8 mouse cellular contexts compared by ENCODE assay signal in genomic region chr4:45452569-45453111, GRCm38 (mm10). TPM values are rescaled to one million over a fixed set of nuclear protein-coding genes. Genes with fewer than 3 reads are reported as not detected.
DNase-seq lines count a peak whose midpoint lies in the region; ATAC-seq and TF ChIP-seq lines count a peak whose summit lies in the region.

No protein-coding gene starts in this region.

- peak overlapping the region; percentile 56 for H3K27ac ChIP-seq in bone marrow, adult 2 months (ENCODE audit: control insufficient read depth, insufficient read depth, low read depth, low read length, poor library complexity)
- H3K27ac ChIP-seq in intestine, embryonic 14.5 days (ENCODE audit: low read depth), result peak overlapping the region; percentile 88
- H3K27ac ChIP-seq in liver, embryonic 14.5 days, result peak overlapping the region; percentile 41
- H3K27ac ChIP-seq in stomach, embryonic 15.5 days, result peak overlapping the region; percentile 92

- TF ChIP-seq CTCF in bone marrow, adult 2 months (IDR thresholded peaks at IDR 0.05; ENCODE audit: control insufficient read depth, insufficient read depth, low read length), result no peak
- no peak for TF ChIP-seq CTCF in liver, embryonic 14.5 days (IDR thresholded peaks at IDR 0.05; ENCODE audit: low read depth)

- peaks cover 13% of the 10 kb centered on the region for H3K4me1 ChIP-seq in bone marrow, adult 2 months (ENCODE audit: control insufficient read depth, insufficient read depth, low read length)
- H3K4me1 ChIP-seq in intestine, embryonic 14.5 days (replicated peaks; ENCODE audit: control insufficient read depth, insufficient read depth, low read length), result peaks cover 26% of the 10 kb centered on the region
- H3K4me1 ChIP-seq in liver, embryonic 14.5 days (replicated peaks; ENCODE audit: control insufficient read depth in 2 of 2, insufficient read depth in 2 of 2, low read length in 1 of 2), result peaks cover 0 to 16% of the 10 kb centered on the region in 2 experiments
- peaks cover 31% of the 10 kb centered on the region for H3K4me1 ChIP-seq in stomach, embryonic 15.5 days

- TF ChIP-seq EP300 in liver, embryonic 14.5 days (IDR thresholded peaks at IDR 0.05; ENCODE audit: low read depth), result no peak

- H3K9ac ChIP-seq in intestine, embryonic 14.5 days (ENCODE audit: low read length), result no peak overlapping the region
- no peak overlapping the region for H3K9ac ChIP-seq in liver, embryonic 14.5 days (replicated peaks)
- H3K9ac ChIP-seq in stomach, embryonic 15.5 days, result no peak overlapping the region

- peak overlapping the region; percentile 1; the same call in 1 of the 2 replicates for H3K4me2 ChIP-seq in intestine, embryonic 14.5 days (ENCODE audit: low read length)
- H3K4me2 ChIP-seq in liver, embryonic 14.5 days (ENCODE audit: low read depth), result no peak overlapping the region; the same call in 1 of the 2 replicates
- peak overlapping the region; percentile 27 for H3K4me2 ChIP-seq in stomach, embryonic 15.5 days

- intact Hi-C loops in gastrocnemius, postnatal 36 days (cut with DNase I), result no loop called here

- ATAC-seq in intestine, embryonic 14.5 days (replicated peaks; ENCODE audit: low FRiP score, low TSS enrichment, low read depth), result peak; percentile 67
- peak; percentile 59 for ATAC-seq in liver, embryonic 14.5 days (ENCODE audit: insufficient read depth)
- peak; percentile 73 for ATAC-seq in stomach, embryonic 15.5 days (ENCODE audit: insufficient read depth, low FRiP score, low read depth)

- no peaks in the 10 kb centered on the region for H3K27me3 ChIP-seq in intestine, embryonic 14.5 days (replicated peaks; ENCODE audit: control insufficient read depth, insufficient read depth, low read length)
- no peaks in the 10 kb centered on the region for H3K27me3 ChIP-seq in liver, embryonic 14.5 days (ENCODE audit: control insufficient read depth, insufficient read depth, low read length)
- H3K27me3 ChIP-seq in stomach, embryonic 15.5 days (replicated peaks), result no peaks in the 10 kb centered on the region

- 44% methylated on average over 7 of the region's 7 CpGs for WGBS in bone marrow, adult 2 months
- 60% methylated on average over 7 of the region's 7 CpGs for WGBS in intestine, embryonic 14.5 days
- 60% methylated on average over 7 of the region's 7 CpGs for WGBS in liver, embryonic 14.5 days (ENCODE audit: insufficient replicate concordance)
- 56% methylated on average over 7 of the region's 7 CpGs for WGBS in stomach, embryonic 15.5 days

- H3K9me3 ChIP-seq in intestine, embryonic 14.5 days (ENCODE audit: control insufficient read depth, low read length), result no peaks in the 10 kb centered on the region
- H3K9me3 ChIP-seq in liver, embryonic 14.5 days (ENCODE audit: control insufficient read depth, low read length), result no peaks in the 10 kb centered on the region
- H3K9me3 ChIP-seq in stomach, embryonic 15.5 days, result no peaks in the 10 kb centered on the region

- H3K36me3 ChIP-seq in intestine, embryonic 14.5 days (ENCODE audit: control insufficient read depth, insufficient read depth, low read length), result peaks cover 11% of the 10 kb centered on the region; the same call in 1 of the 2 replicates
- no peaks in the 10 kb centered on the region; the same call in 1 of the 2 replicates for H3K36me3 ChIP-seq in liver, embryonic 14.5 days (replicated peaks; ENCODE audit: control insufficient read depth, insufficient read depth, low read depth)
- H3K36me3 ChIP-seq in stomach, embryonic 15.5 days, result no peaks in the 10 kb centered on the region; the same call in 1 of the 2 replicates

- peak; percentile 0; the same call in 1 of the 2 replicates for TF ChIP-seq POLR2A in bone marrow, adult 2 months (IDR thresholded peaks at IDR 0.05; ENCODE audit: borderline replicate concordance, control insufficient read depth, low read depth, low read length)

- DNase-seq in gastrocnemius, postnatal 36 days, result peak; percentile 35 to 38
- DNase-seq in gastrocnemius, postnatal 10 days, result no peak
- DNase-seq in intestine, embryonic 14.5 days (ENCODE audit: low spot score), result no peak
- DNase-seq in liver, embryonic 14.5 days (ENCODE audit: low read depth in 3 of 3, low spot score in 3 of 3), result no peak
- no peak for DNase-seq in layer of hippocampus, postnatal 14 days (ENCODE audit: low spot score in 2 of 2)
- no peak for DNase-seq in urinary bladder, postnatal 10 days (ENCODE audit: low spot score)

- no peak overlapping the region for H3K4me3 ChIP-seq in bone marrow, adult 2 months (replicated peaks; ENCODE audit: control insufficient read depth, low read depth, low read length)
- H3K4me3 ChIP-seq in intestine, embryonic 14.5 days (ENCODE audit: low read depth, low read length), result no peak overlapping the region
- no peak overlapping the region for H3K4me3 ChIP-seq in liver, embryonic 14.5 days (ENCODE audit: insufficient read depth in 1 of 2, low read depth in 2 of 2, low read length in 2 of 2)
- H3K4me3 ChIP-seq in stomach, embryonic 15.5 days (replicated peaks), result no peak overlapping the region

RNA-seq across cellular contexts. Expression of gene Slc25a51, which starts 44.1 kb away (rescaled TPM):
- 10 to 100 TPM; 80.1 to 89.9 TPM for total RNA-seq in gastrocnemius, postnatal 36 days (2021)
- 10 to 100 TPM; 73.2 to 75.5 TPM for total RNA-seq in gastrocnemius, postnatal 10 days (2021)
- 97.1 and 115 TPM in 2 replicates for polyA plus RNA-seq in bone marrow, adult 2 months (2011; ENCODE audit: insufficient read depth, insufficient read length, low replicate concordance, missing spikeins)
- 46.7 and 67.0 TPM in 2 replicates for polyA plus RNA-seq in intestine, embryonic 14.5 days (2014; fragmentation: Nextera tagmentation; extraction: Ambion mirVana)
- polyA plus RNA-seq in liver, embryonic 14.5 days (2012; rRNA removed), result 54.1 and 65.5 TPM in 2 replicates
- 53.4 and 58.3 TPM in 2 replicates for polyA plus RNA-seq in liver, embryonic 14.5 days (2014; fragmentation: Nextera tagmentation; extraction: Ambion mirVana)
- 60.7 and 68.7 TPM in 2 replicates for polyA plus RNA-seq in stomach, embryonic 15.5 days (2015; fragmentation: Nextera tagmentation; extraction: Ambion mirVana)
- total RNA-seq in layer of hippocampus, postnatal 14 days (2021), result 100 to 1,000 TPM; 117 to 126 TPM

Comparison
In these comparisons a context has a peak if more than half of its experiments do, and no peak if none do; other contexts are left out.
1. DNase-seq: peak in gastrocnemius, postnatal 36 days (2 of 2); none in gastrocnemius, postnatal 10 days (single experiment), intestine, embryonic 14.5 days (single experiment), liver, embryonic 14.5 days (0 of 3), layer of hippocampus, postnatal 14 days (0 of 2) and urinary bladder, postnatal 10 days (single experiment).
2. H3K27ac ChIP-seq: peak in every context shown above with its lines; median percentile 92 in stomach, embryonic 15.5 days; 88 in intestine, embryonic 14.5 days; 56 in bone marrow, adult 2 months; 41 in liver, embryonic 14.5 days.
3. Peak in every context shown above with its lines, with median percentiles within 50 percentile points of each other: ATAC-seq.